Mouse (Mus musculus) hindbrain, embryonic 10.5 days (tissue): ENCODE measurements around the gene Perp. TPM values are rescaled to one million over a fixed set of nuclear protein-coding genes. Genes with fewer than 3 reads are reported as not detected.

ENCODE experiments used
- DNase-seq: peaks from one replicate; pipeline ENCODE4 v3.0.0-alpha.2; 2017; ENCODE audit warnings: low spot score
- H3K27ac ChIP-seq: fragments of 300-500 bp; sonication (generic); 2 replicates; pipeline ENCODE4 v1.5.1; 2016; ENCODE audit warnings: mild to moderate bottlenecking, moderate library complexity
- H3K27me3 ChIP-seq: fragments of 300-500 bp; sonication (generic); 2 replicates; pipeline ENCODE4 v1.6.1; 2016; ENCODE audit warnings: mild to moderate bottlenecking; ENCODE audit not compliant: poor library complexity, insufficient read depth, severe bottlenecking
- H3K36me3 ChIP-seq: fragments of 300-500 bp; sonication (generic); 2 replicates; pipeline ENCODE4 v1.6.1; 2016; ENCODE audit warnings: mild to moderate bottlenecking, moderate library complexity
- H3K4me1 ChIP-seq: fragments of 300-500 bp; sonication (generic); replicated peaks from 2 replicates; pipeline ENCODE4 v1.6.1; 2016; ENCODE audit warnings: mild to moderate bottlenecking
- H3K4me3 ChIP-seq: fragments of 300-500 bp; sonication (generic); 2 replicates; pipeline ENCODE4 v1.5.1; 2016; ENCODE audit warnings: mild to moderate bottlenecking, moderate library complexity
- H3K9me3 ChIP-seq: fragments of 300-500 bp; sonication (generic); 2 replicates; pipeline ENCODE4 v1.6.1; 2016; ENCODE audit warnings: mild to moderate bottlenecking, moderate library complexity
- WGBS: fragments of 180-500 bp; shearing (Covaris S2); methylation state at CpG from one replicate; pipeline ENCODE4 v1.1.7; 2016; 5-methylcytosine and 5-hydroxymethylcytosine counted together
- polyA plus RNA-seq: library from polyadenylated mRNA; unstranded; fragments of >200 nt; fragmentation: Nextera tagmentation; extraction: Ambion mirVana; gene quantifications from 2 replicates; pipeline ENCODE4 v1.2.1, GENCODE M21; 2016

Gene Perp
- polyA plus RNA-seq, 1 experiment from 2014 or later = 15.7 TPM

GRCm38 (mm10) chr10:18878111-18878510 lies 33.3 kb downstream of the Perp start:
- DNase-seq = no peak
- no peaks in the 10 kb centered on the region for H3K27me3 ChIP-seq
- H3K4me1 ChIP-seq = peaks cover 5% of the 10 kb centered on the region; the same call in 1 of the 2 replicates
- WGBS = 93% methylated on average over 6 of the region's 6 CpGs
- no peaks in the 10 kb centered on the region for H3K9me3 ChIP-seq
- no peak overlapping the region for H3K27ac ChIP-seq
- no peak overlapping the region for H3K4me3 ChIP-seq
- H3K36me3 ChIP-seq = no peaks in the 10 kb centered on the region

- no peak for DNase-seq
- H3K4me3 ChIP-seq = no peak overlapping the region
- H3K4me1 ChIP-seq = peaks cover 5% of the 10 kb centered on the region; the same call in 1 of the 2 replicates
- 82% methylated on average over 4 of the region's 4 CpGs for WGBS
- H3K9me3 ChIP-seq = no peaks in the 10 kb centered on the region
- no peaks in the 10 kb centered on the region for H3K27me3 ChIP-seq
- H3K36me3 ChIP-seq = no peaks in the 10 kb centered on the region
- no peak overlapping the region for H3K27ac ChIP-seq
Observed at GRCm38 (mm10) chr10:18879160-18879559, 34.3 kb downstream of the Perp start.

GRCm38 (mm10) chr10:18879690-18880089 lies 34.9 kb downstream of the Perp start:
- no peaks in the 10 kb centered on the region for H3K9me3 ChIP-seq
- H3K36me3 ChIP-seq = no peaks in the 10 kb centered on the region
- no peak for DNase-seq
- no peaks in the 10 kb centered on the region for H3K27me3 ChIP-seq
- 97% methylated on average over 1 of the region's 1 CpGs for WGBS
- peaks cover 8% of the 10 kb centered on the region; the same call in 1 of the 2 replicates for H3K4me1 ChIP-seq
- H3K4me3 ChIP-seq = no peak overlapping the region
- no peak overlapping the region for H3K27ac ChIP-seq

GRCm38 (mm10) chr10:18882190-18882589 lies 37.4 kb downstream of the Perp start:
- Histone ChIP-seq H3K9me3 (no peaks in the 10 kb centered on the region), H3K4me1 (peaks cover 5% of the 10 kb centered on the region; the same call in 1 of the 2 replicates), H3K27ac (no peak overlapping the region), H3K27me3 (no peaks in the 10 kb centered on the region), H3K4me3 (no peak overlapping the region), H3K36me3 (no peaks in the 10 kb centered on the region)
- no peak for DNase-seq
- WGBS = 91% methylated on average over 1 of the region's 1 CpGs

- Histone ChIP-seq H3K4me1 (peaks cover 5% of the 10 kb centered on the region; the same call in 1 of the 2 replicates), H3K27ac (no peak overlapping the region), H3K36me3 (no peaks in the 10 kb centered on the region), H3K4me3 (no peak overlapping the region), H3K27me3 (no peaks in the 10 kb centered on the region), H3K9me3 (no peaks in the 10 kb centered on the region)
- no peak for DNase-seq
- 91% methylated on average over 4 of the region's 4 CpGs for WGBS
Observed at GRCm38 (mm10) chr10:18886918-18887625, 42.3 kb downstream of the Perp start.

- peaks cover 5% of the 10 kb centered on the region; the same call in 1 of the 2 replicates for H3K4me1 ChIP-seq
- 87% methylated on average over 1 of the region's 1 CpGs for WGBS
- no peaks in the 10 kb centered on the region for H3K27me3 ChIP-seq
- no peak overlapping the region for H3K27ac ChIP-seq
- no peak overlapping the region for H3K4me3 ChIP-seq
- H3K36me3 ChIP-seq = no peaks in the 10 kb centered on the region
- H3K9me3 ChIP-seq = no peaks in the 10 kb centered on the region
- no peak for DNase-seq
Observed at GRCm38 (mm10) chr10:18888751-18889150, 43.9 kb downstream of the Perp start.

GRCm38 (mm10) chr10:18889255-18889654 lies 44.4 kb downstream of the Perp start:
- peaks cover 5% of the 10 kb centered on the region; the same call in 1 of the 2 replicates for H3K4me1 ChIP-seq

GRCm38 (mm10) chr10:18891110-18891509 lies 46.3 kb downstream of the Perp start:
- DNase-seq = no peak
- Histone ChIP-seq H3K9me3 (no peaks in the 10 kb centered on the region), H3K36me3 (no peaks in the 10 kb centered on the region), H3K4me1 (no peaks in the 10 kb centered on the region; the same call in 1 of the 2 replicates), H3K4me3 (no peak overlapping the region), H3K27me3 (no peaks in the 10 kb centered on the region), H3K27ac (no peak overlapping the region)

More at GRCm38 (mm10) chr10:18889255-18889654, 44.4 kb downstream of the Perp start:
- Histone ChIP-seq H3K36me3 (no peaks in the 10 kb centered on the region), H3K27me3 (no peaks in the 10 kb centered on the region), H3K27ac (no peak overlapping the region), H3K4me3 (no peak overlapping the region), H3K9me3 (no peaks in the 10 kb centered on the region)
- 88% methylated on average over 1 of the region's 1 CpGs for WGBS
- DNase-seq = no peak

GRCm38 (mm10) chr10:18892102-18892501 lies 47.3 kb downstream of the Perp start:
- H3K9me3 ChIP-seq = no peaks in the 10 kb centered on the region
- H3K4me3 ChIP-seq = no peak overlapping the region
- DNase-seq = no peak
- no peaks in the 10 kb centered on the region; the same call in 1 of the 2 replicates for H3K4me1 ChIP-seq
- H3K27ac ChIP-seq = no peak overlapping the region
- 74% methylated on average over 1 of the region's 1 CpGs for WGBS
- no peaks in the 10 kb centered on the region for H3K36me3 ChIP-seq
- no peaks in the 10 kb centered on the region for H3K27me3 ChIP-seq

GRCm38 (mm10) chr10:18894259-18895166 lies 49.7 kb downstream of the Perp start:
- Histone ChIP-seq H3K4me3 (no peak overlapping the region), H3K27ac (no peak overlapping the region), H3K4me1 (no peaks in the 10 kb centered on the region; the same call in 1 of the 2 replicates), H3K36me3 (no peaks in the 10 kb centered on the region), H3K9me3 (no peaks in the 10 kb centered on the region), H3K27me3 (no peaks in the 10 kb centered on the region)
- WGBS = 61% methylated on average over 5 of the region's 6 CpGs
- DNase-seq = no peak

- Histone ChIP-seq H3K27ac (no peak overlapping the region), H3K27me3 (no peaks in the 10 kb centered on the region), H3K36me3 (no peaks in the 10 kb centered on the region), H3K4me1 (no peaks in the 10 kb centered on the region), H3K9me3 (no peaks in the 10 kb centered on the region), H3K4me3 (no peak overlapping the region)
- peak; percentile 41 for DNase-seq
- WGBS = 26% methylated on average over 6 of the region's 6 CpGs
Observed at GRCm38 (mm10) chr10:18904108-18904507, 59.3 kb downstream of the Perp start.
